Mouse (Mus musculus): ENCODE measurements around the gene Supt4a.

DNA sequence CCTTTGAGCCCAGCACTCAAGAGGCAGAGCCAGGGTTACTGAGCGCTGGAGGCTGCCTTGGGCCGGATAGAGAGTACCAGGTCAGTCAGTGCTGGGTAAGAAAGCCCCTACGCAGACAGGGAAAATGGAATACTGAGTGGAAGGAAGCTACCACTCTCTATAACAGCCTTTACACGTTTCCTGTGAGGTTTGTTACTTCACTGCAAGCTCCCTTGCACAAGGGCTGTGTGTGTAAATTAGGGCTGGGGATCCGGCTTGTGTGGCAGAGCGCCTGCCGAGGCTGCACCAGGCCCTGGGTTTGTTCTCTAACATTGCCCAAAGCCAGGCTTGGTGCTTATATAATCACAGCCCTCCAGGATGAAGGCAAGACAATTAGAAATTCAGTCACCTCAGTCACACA is 17.8 kb upstream of the Supt4a start:
- TF ChIP-seq CTCF (IDR thresholded peaks at IDR 0.05; ENCODE audit: control insufficient read depth, insufficient read depth, insufficient read length) (no peak), USF1 (IDR thresholded peaks at IDR 0.05; ENCODE audit: low read depth) (no peak), FOSL1 (IDR thresholded peaks at IDR 0.05; ENCODE audit: insufficient read depth, low read length, poor library complexity, severe bottlenecking) (no peak), MYOD1 (IDR thresholded peaks at IDR 0.05; ENCODE audit: control insufficient read depth, insufficient read length, low read depth) (no peak)
